Mouse (Mus musculus) small intestine, adult 2 months (tissue): ENCODE data around the gene Cep41.

Experiments used
- CTCF ChIP-seq: fragments of 200-500 bp; IDR thresholded peaks from 2 replicates; pipeline ENCODE4 v1.5.1; 2012; ENCODE audit warnings: low read depth, mild to moderate bottlenecking, control low read depth, inconsistent platforms, low read length, moderate library complexity, mixed read lengths; ENCODE audit not compliant: insufficient replicate concordance, insufficient read length; ENCODE audit errors: extremely low read depth
- POLR2A ChIP-seq: fragments of 200-500 bp; IDR thresholded peaks from 2 replicates; pipeline ENCODE4 v1.6.1; 2012; ENCODE audit warnings: low read depth, mild to moderate bottlenecking, control low read depth, inconsistent platforms, low read length, moderate library complexity

GRCm38 (mm10) chr6:30628152-30628551 is 65.4 kb downstream of the Cep41 start:
- TF ChIP-seq CTCF: no peak
- TF ChIP-seq POLR2A: no peak
